Mouse (Mus musculus) splenic B cell, adult 2 months (primary cell): ENCODE results near the gene Olfr365.

Experiments
- DNase-seq: peaks from one replicate; pipeline ENCODE4 v3.0.0-alpha.2; 2011; ENCODE audit warnings: low read depth, low spot score
- H3K27me3 ChIP-seq: 2 replicates; pipeline ENCODE4 v1.6.1; 2012; ENCODE audit warnings: mild to moderate bottlenecking, low read length, moderate library complexity, mixed read lengths; ENCODE audit not compliant: control insufficient read depth, poor library complexity, insufficient read depth, severe bottlenecking
- H3K36me3 ChIP-seq: 2 replicates; pipeline ENCODE4 v1.6.1; 2012; ENCODE audit warnings: mild to moderate bottlenecking, low read length, moderate library complexity, mixed read lengths; ENCODE audit not compliant: control insufficient read depth, poor library complexity, insufficient read depth, severe bottlenecking

Olfr365 gene

GRCm38 (mm10) chr2:37187898-37188297 lies at the start of gene Olfr365:
Gene Olfr365 (plus strand): TSS chr2:37188198.
- H3K36me3 ChIP-seq: no peaks in the 10 kb centered on the region
- no peak for DNase-seq
- no peaks in the 10 kb centered on the region for H3K27me3 ChIP-seq

GRCm38 (mm10) chr2:37139022-37139421 lies 49.0 kb upstream of the Olfr365 start, which contains the start of gene Olfr364-ps1:
Gene Olfr364-ps1 (plus strand): TSS chr2:37139322.
- Histone ChIP-seq H3K27me3 (no peaks in the 10 kb centered on the region), H3K36me3 (no peaks in the 10 kb centered on the region)
- DNase-seq: no peak

DNA sequence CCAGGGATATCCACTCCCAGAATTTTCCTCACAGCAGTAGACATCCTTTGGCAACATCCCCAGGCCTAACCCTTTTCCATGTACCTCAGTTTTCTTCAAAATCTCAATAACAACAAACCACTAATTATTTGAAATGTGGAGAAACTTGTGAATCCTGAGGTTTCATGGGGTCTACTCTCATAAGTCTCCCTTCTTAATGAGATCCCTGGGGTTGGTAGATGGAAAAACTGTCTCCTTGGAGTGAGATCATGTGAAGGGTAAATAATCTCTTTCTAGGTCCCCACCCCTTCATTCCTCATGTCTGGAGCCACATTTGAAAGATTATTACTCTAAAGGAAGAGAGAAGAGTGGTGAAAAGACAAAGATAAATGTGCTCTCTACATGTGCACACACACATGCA lies 23.3 kb downstream of the Olfr365 start, which contains the start of gene Olfr366:
Olfr366 (plus strand) TSS at position 301 of the 400 bp plus-strand sequence.
- Histone ChIP-seq H3K36me3 (no peaks in the 10 kb centered on the region), H3K27me3 (no peaks in the 10 kb centered on the region)
- DNase-seq: no peak
